Mouse (Mus musculus) neural tube, embryonic 11.5 days (tissue): Measurements from ENCODE around the gene Spats2. TPM values are rescaled to one million over a fixed set of nuclear protein-coding genes. Genes with fewer than 3 reads are reported as not detected.

ENCODE experiments used
- microRNA-seq: library from miRNA; unstranded; fragments of <30 nt; microRNA quantifications from one replicate; pipeline ENCODE4, GENCODE M21; 2016
- polyA plus RNA-seq: library from polyadenylated mRNA; unstranded; fragments of >200 nt; fragmentation: Nextera tagmentation; extraction: Ambion mirVana; gene quantifications from 2 replicates; pipeline ENCODE4 v1.2.1, GENCODE M21; 2014

The Spats2 gene
- polyA plus RNA-seq, 1 experiment from 2014 or later: 63.3 TPM

Small RNA genes within 50 kb of the gene (microRNA-seq; reads per million reads assigned to microRNA genes)
- 1.3 reads per million for gene Mir6960

Other genes starting within 250 kb of the Spats2 start
- 18.9 and 19.8 TPM in 2 replicates for gene Rhebl1, start 231.4 kb upstream of the Spats2 start, polyA plus RNA-seq
- 0.44 and 2.3 TPM in 2 replicates for gene Dhh, start 227.4 kb upstream of the Spats2 start, polyA plus RNA-seq
- 7.1 and 8.9 TPM in 2 replicates for gene Lmbr1l, start 207.7 kb upstream of the Spats2 start, polyA plus RNA-seq
- gene Tuba1b, start 191.4 kb upstream of the Spats2 start, polyA plus RNA-seq: 1,967 and 2,051 TPM in 2 replicates
- not detected in 2 replicates for gene Gm49450, start 172.4 kb upstream of the Spats2 start, polyA plus RNA-seq
- gene Tuba1a, start 172.2 kb upstream of the Spats2 start, polyA plus RNA-seq: 8,277 and 8,733 TPM in 2 replicates
- 109 and 112 TPM in 2 replicates for gene Tuba1c, start 96.0 kb upstream of the Spats2 start, polyA plus RNA-seq
- 38.7 and 54.0 TPM in 2 replicates for gene Prph, start 70.7 kb upstream of the Spats2 start, polyA plus RNA-seq
- 23.3 and 25.9 TPM in 2 replicates for gene Troap, start 51.3 kb upstream of the Spats2 start, polyA plus RNA-seq
- gene C1ql4, start 38.1 kb upstream of the Spats2 start, polyA plus RNA-seq: 3.0 and 3.2 TPM in 2 replicates
- gene Dnajc22, start 32.7 kb upstream of the Spats2 start, polyA plus RNA-seq: 0.19 and 0.41 TPM in 2 replicates
- 0.44 and 0.70 TPM in 2 replicates for gene Kcnh3, start 98.9 kb downstream of the Spats2 start, polyA plus RNA-seq
- 188 and 193 TPM in 2 replicates for gene Mcrs1, start 126.0 kb downstream of the Spats2 start, polyA plus RNA-seq
- gene Prpf40b, start 169.2 kb downstream of the Spats2 start, polyA plus RNA-seq: 50.4 and 55.8 TPM in 2 replicates
- gene Fam186b, start 170.0 kb downstream of the Spats2 start, polyA plus RNA-seq: 0.07 TPM in 1 of 2 replicates, not detected in the other
- gene Fmnl3, start 244.6 kb downstream of the Spats2 start, polyA plus RNA-seq: 13.7 and 14.5 TPM in 2 replicates